Mouse (Mus musculus) liver, embryonic 16.5 days (tissue): ENCODE data around the gene Acap2. TPM values are rescaled to one million over a fixed set of nuclear protein-coding genes. Genes with fewer than 3 reads are reported as not detected.

Source experiments
- ATAC-seq: fragments of 200-750 bp; cut with Nextera tagmentation; 2 replicates; pipeline ENCODE4 v1.8.0; 2017; ENCODE audit warnings: low read depth, mild to moderate bottlenecking, moderate number of reproducible peaks, moderate library complexity
- H3K27ac ChIP-seq: fragments of 300-500 bp; sonication (generic); 2 replicates; pipeline ENCODE4 v1.5.1; 2014; ENCODE audit warnings: mild to moderate bottlenecking, low read length
- H3K27me3 ChIP-seq: fragments of 300-500 bp; sonication (generic); 2 replicates; pipeline ENCODE4 v1.6.1; 2014; ENCODE audit warnings: low read depth, low read length, mixed read lengths; ENCODE audit not compliant: control insufficient read depth, insufficient read depth
- H3K36me3 ChIP-seq: fragments of 300-500 bp; sonication (generic); 2 replicates; pipeline ENCODE4 v1.6.1; 2014; ENCODE audit warnings: mild to moderate bottlenecking; ENCODE audit not compliant: control insufficient read depth, insufficient read depth
- H3K4me1 ChIP-seq: fragments of 300-500 bp; sonication (generic); 2 replicates; pipeline ENCODE4 v1.6.1; 2014; ENCODE audit warnings: low read depth, low read length, mixed read lengths; ENCODE audit not compliant: control insufficient read depth
- H3K4me2 ChIP-seq: fragments of 300-500 bp; sonication (generic); 2 replicates; pipeline ENCODE4 v1.6.1; 2014; ENCODE audit warnings: low read depth, low read length, mixed read lengths
- H3K4me3 ChIP-seq: fragments of 300-500 bp; sonication (generic); 2 replicates; pipeline ENCODE4 v1.5.1; 2014; ENCODE audit warnings: low read depth, mild to moderate bottlenecking, low read length
- H3K9ac ChIP-seq: fragments of 300-500 bp; sonication (generic); 2 replicates; pipeline ENCODE4 v1.6.1; 2014; ENCODE audit warnings: low read depth, low read length
- H3K9me3 ChIP-seq: fragments of 300-500 bp; sonication (generic); replicated peaks from 2 replicates; pipeline ENCODE4 v1.6.1; 2016; ENCODE audit warnings: low read length; ENCODE audit not compliant: control insufficient read depth
- WGBS: fragments of 180-500 bp; shearing (Covaris S2); extraction: QIAGEN DNeasy Blood & Tissue Kit; methylation state at CpG from one replicate; pipeline ENCODE4 v1.1.7; 2014; ENCODE audit not compliant: insufficient replicate concordance; 5-methylcytosine and 5-hydroxymethylcytosine counted together
- polyA plus RNA-seq: library from polyadenylated mRNA; unstranded; fragments of >200 nt; fragmentation: Nextera tagmentation; extraction: Ambion mirVana; gene quantifications from 2 replicates; pipeline ENCODE4 v1.2.1, GENCODE M21; 2015

Acap2 gene
- polyA plus RNA-seq, 1 experiment from 2014 or later = 5.6 TPM

GRCm38 (mm10) chr16:31061246-31061880 lies 139.7 kb downstream of the Acap2 start:
- Histone ChIP-seq H3K4me2 (no peak overlapping the region), H3K4me1 (peaks cover 4% of the 10 kb centered on the region; the same call in 1 of the 2 replicates), H3K27me3 (no peaks in the 10 kb centered on the region), H3K4me3 (no peak overlapping the region), H3K9ac (no peak overlapping the region), H3K36me3 (no peaks in the 10 kb centered on the region), H3K27ac (no peak overlapping the region), H3K9me3 (no peaks in the 10 kb centered on the region)
- 77% methylated on average over 11 of the region's 11 CpGs for WGBS
- no peak for ATAC-seq

GRCm38 (mm10) chr16:31060714-31061113 lies 140.3 kb downstream of the Acap2 start:
- 75% methylated on average over 13 of the region's 13 CpGs for WGBS
- ATAC-seq = no peak
- H3K27ac ChIP-seq = no peak overlapping the region
- no peak overlapping the region for H3K4me2 ChIP-seq
- H3K9ac ChIP-seq = no peak overlapping the region
- H3K36me3 ChIP-seq = no peaks in the 10 kb centered on the region
- H3K27me3 ChIP-seq = no peaks in the 10 kb centered on the region
- H3K4me3 ChIP-seq = no peak overlapping the region
- H3K4me1 ChIP-seq = no peaks in the 10 kb centered on the region
- H3K9me3 ChIP-seq = no peaks in the 10 kb centered on the region

GRCm38 (mm10) chr16:31060226-31060625 lies 140.8 kb downstream of the Acap2 start:
- H3K27ac ChIP-seq = no peak overlapping the region
- no peaks in the 10 kb centered on the region for H3K36me3 ChIP-seq
- no peaks in the 10 kb centered on the region for H3K4me1 ChIP-seq
- no peaks in the 10 kb centered on the region for H3K27me3 ChIP-seq
- no peak overlapping the region for H3K4me2 ChIP-seq
- H3K9me3 ChIP-seq = no peaks in the 10 kb centered on the region
- H3K9ac ChIP-seq = no peak overlapping the region
- no peak overlapping the region for H3K4me3 ChIP-seq
- 75% methylated on average over 3 of the region's 3 CpGs for WGBS
- no peak for ATAC-seq

GRCm38 (mm10) chr16:31059730-31060129 lies 141.3 kb downstream of the Acap2 start:
- no peak for ATAC-seq
- H3K27ac ChIP-seq = no peak overlapping the region
- WGBS = 77% methylated on average over 4 of the region's 4 CpGs
- H3K27me3 ChIP-seq = no peaks in the 10 kb centered on the region
- no peaks in the 10 kb centered on the region for H3K36me3 ChIP-seq
- no peak overlapping the region for H3K4me3 ChIP-seq
- no peaks in the 10 kb centered on the region for H3K4me1 ChIP-seq
- no peak overlapping the region for H3K4me2 ChIP-seq
- H3K9me3 ChIP-seq = no peaks in the 10 kb centered on the region
- no peak overlapping the region for H3K9ac ChIP-seq

- no peak overlapping the region for H3K27ac ChIP-seq
These were observed 148.2 kb downstream of the Acap2 start for GRCm38 (mm10) chr16:31052812-31053211.

GRCm38 (mm10) chr16:31052177-31052726 lies 148.8 kb downstream of the Acap2 start:
- H3K4me1 ChIP-seq = no peaks in the 10 kb centered on the region
- H3K27ac ChIP-seq = no peak overlapping the region
- ATAC-seq = no peak
- no peaks in the 10 kb centered on the region for H3K27me3 ChIP-seq
- H3K4me3 ChIP-seq = no peak overlapping the region
- WGBS = 67% methylated on average over 7 of the region's 7 CpGs
- H3K9ac ChIP-seq = no peak overlapping the region
- H3K36me3 ChIP-seq = no peaks in the 10 kb centered on the region
- no peaks in the 10 kb centered on the region for H3K9me3 ChIP-seq
- H3K4me2 ChIP-seq = no peak overlapping the region

More at GRCm38 (mm10) chr16:31052812-31053211, 148.2 kb downstream of the Acap2 start:
- Histone ChIP-seq H3K36me3 (no peaks in the 10 kb centered on the region), H3K9ac (no peak overlapping the region), H3K27me3 (no peaks in the 10 kb centered on the region), H3K4me1 (no peaks in the 10 kb centered on the region), H3K4me2 (no peak overlapping the region), H3K9me3 (no peaks in the 10 kb centered on the region), H3K4me3 (no peak overlapping the region)
- 57% methylated on average over 6 of the region's 6 CpGs for WGBS
- ATAC-seq = no peak

GRCm38 (mm10) chr16:31050701-31051100 lies 150.3 kb downstream of the Acap2 start:
- ATAC-seq = no peak
- no peaks in the 10 kb centered on the region for H3K4me1 ChIP-seq
- 53% methylated on average over 7 of the region's 7 CpGs for WGBS
- no peaks in the 10 kb centered on the region for H3K36me3 ChIP-seq
- no peaks in the 10 kb centered on the region for H3K9me3 ChIP-seq
- H3K27me3 ChIP-seq = no peaks in the 10 kb centered on the region
- H3K9ac ChIP-seq = no peak overlapping the region
- no peak overlapping the region for H3K27ac ChIP-seq
- H3K4me3 ChIP-seq = no peak overlapping the region
- H3K4me2 ChIP-seq = no peak overlapping the region

- 61% methylated on average over 6 of the region's 6 CpGs for WGBS
- Histone ChIP-seq H3K9ac (no peak overlapping the region), H3K4me3 (no peak overlapping the region), H3K9me3 (no peaks in the 10 kb centered on the region), H3K36me3 (no peaks in the 10 kb centered on the region), H3K4me2 (no peak overlapping the region), H3K4me1 (no peaks in the 10 kb centered on the region), H3K27me3 (no peaks in the 10 kb centered on the region), H3K27ac (no peak overlapping the region)
- ATAC-seq = no peak
These were observed 152.9 kb downstream of the Acap2 start for GRCm38 (mm10) chr16:31048194-31048593.

GRCm38 (mm10) chr16:31047186-31047898 lies 153.7 kb downstream of the Acap2 start:
- 71% methylated on average over 10 of the region's 10 CpGs for WGBS
- no peak overlapping the region for H3K4me2 ChIP-seq
- H3K4me1 ChIP-seq = no peaks in the 10 kb centered on the region
- no peak overlapping the region for H3K27ac ChIP-seq
- no peaks in the 10 kb centered on the region for H3K36me3 ChIP-seq
- ATAC-seq = no peak
- no peak overlapping the region for H3K4me3 ChIP-seq
- H3K27me3 ChIP-seq = no peaks in the 10 kb centered on the region
- H3K9me3 ChIP-seq = no peaks in the 10 kb centered on the region
- H3K9ac ChIP-seq = no peak overlapping the region
